Mouse (Mus musculus) olfactory bulb, adult 2 months (tissue): ENCODE measurements around the gene March1.

Experiments
- CTCF ChIP-seq: fragments of 200-500 bp; IDR thresholded peaks from 2 replicates; pipeline ENCODE4 v1.5.1; 2012; ENCODE audit warnings: low read depth, mild to moderate bottlenecking, low read length, moderate library complexity; ENCODE audit not compliant: insufficient read depth
- POLR2A ChIP-seq: fragments of 200-500 bp; IDR thresholded peaks from 2 replicates; pipeline ENCODE4 v1.6.1; 2012; ENCODE audit warnings: mild to moderate bottlenecking, low read depth, low read length, moderate library complexity; ENCODE audit not compliant: insufficient read depth

GRCm38 (mm10) chr8:66203814-66204438 is 586.2 kb downstream of the March1 start:
- TF ChIP-seq POLR2A (no peak), CTCF (no peak)
